Mouse (Mus musculus) liver, embryonic 14.5 days (tissue): Measurements from ENCODE around the gene 1700102P08Rik. TPM values are rescaled to one million over a fixed set of nuclear protein-coding genes. Genes with fewer than 3 reads are reported as not detected.

Experiments
- ATAC-seq: fragments of 200-750 bp; cut with Nextera tagmentation; 2 replicates; pipeline ENCODE4 v1.8.0; 2017; ENCODE audit warnings: moderate number of reproducible peaks, mild to moderate bottlenecking, moderate library complexity; ENCODE audit not compliant: insufficient read depth
- DNase-seq, 3 experiments: peaks; one replicate each; pipeline ENCODE4 v3.0.0-alpha.2; 2012 to 2013; ENCODE audit warnings: low read depth in 3 of 3, low spot score in 3 of 3
- H3K27ac ChIP-seq: fragments of 300-500 bp; sonication (generic); 2 replicates; pipeline ENCODE4 v1.5.1; 2014; ENCODE audit warnings: moderate library complexity, mild to moderate bottlenecking, control low read depth, inconsistent platforms
- H3K27me3 ChIP-seq: fragments of 300-500 bp; sonication (generic); 2 replicates; pipeline ENCODE4 v1.6.1; 2014; ENCODE audit warnings: mild to moderate bottlenecking, low read length, moderate library complexity; ENCODE audit not compliant: control insufficient read depth, insufficient read depth
- H3K36me3 ChIP-seq: fragments of 300-500 bp; sonication (generic); replicated peaks from 2 replicates; pipeline ENCODE4 v1.6.1; 2014; ENCODE audit warnings: low read depth; ENCODE audit not compliant: control insufficient read depth, insufficient read depth
- H3K4me1 ChIP-seq, 2 experiments: fragments of 200-500 bp in 1 of 2; fragments of 300-500 bp in 1 of 2; sonication (generic) in 1 of 2; replicated peaks; 2 replicates each; pipeline ENCODE4 v1.6.1; 2012 to 2014; ENCODE audit warnings: antibody characterized with exemption in 1 of 2, inconsistent platforms in 1 of 2, low read length in 1 of 2; ENCODE audit not compliant: control insufficient read depth in 2 of 2, insufficient read depth in 2 of 2
- H3K4me2 ChIP-seq: fragments of 300-500 bp; sonication (generic); 2 replicates; pipeline ENCODE4 v1.6.1; 2014; ENCODE audit warnings: low read depth, mild to moderate bottlenecking, control low read depth, moderate library complexity
- H3K4me3 ChIP-seq, 2 experiments: fragments of 200-500 bp in 1 of 2; fragments of 300-500 bp in 1 of 2; sonication (generic) in 1 of 2; 2 replicates each; pipeline ENCODE4 v1.5.1; 2012 to 2014; ENCODE audit warnings: low read depth in 2 of 2, low read length in 2 of 2, mild to moderate bottlenecking in 2 of 2, control low read depth in 1 of 2, inconsistent platforms in 1 of 2, moderate library complexity in 1 of 2; ENCODE audit not compliant: insufficient read depth in 1 of 2
- H3K9ac ChIP-seq: fragments of 300-500 bp; sonication (generic); replicated peaks from 2 replicates; pipeline ENCODE4 v1.6.1; 2014; ENCODE audit warnings: mild to moderate bottlenecking, control low read depth, moderate library complexity
- H3K9me3 ChIP-seq: fragments of 300-500 bp; sonication (generic); 2 replicates; pipeline ENCODE4 v1.6.1; 2016; ENCODE audit warnings: low read length, mixed read lengths; ENCODE audit not compliant: control insufficient read depth
- CTCF ChIP-seq: IDR thresholded peaks from 2 replicates; pipeline ENCODE4 v1.5.1; 2016; ENCODE audit warnings: antibody characterized with exemption, low read depth, control low read depth
- EP300 ChIP-seq: IDR thresholded peaks from 2 replicates; pipeline ENCODE4 v1.6.1; 2016; ENCODE audit warnings: antibody characterized with exemption, low read depth
- WGBS: fragments of 180-500 bp; shearing (Covaris S2); extraction: QIAGEN DNeasy Blood & Tissue Kit; methylation state at CpG from one replicate; pipeline ENCODE4 v1.1.7; 2014; ENCODE audit not compliant: insufficient replicate concordance; 5-methylcytosine and 5-hydroxymethylcytosine counted together
- polyA plus RNA-seq, 2 experiments: library from polyadenylated mRNA; depleted of rRNA in 1 of 2; stranded (reverse) in 1 of 2; unstranded in 1 of 2; fragments of >200 nt; fragmentation: Nextera tagmentation in 1 of 2; extraction: Ambion mirVana in 1 of 2; gene quantifications; 2 replicates each; pipeline versions ENCODE4 v1.2.1 to v1.2.3; 2012 to 2014

The 1700102P08Rik gene
- polyA plus RNA-seq, 2 experiments, result 0.49 to 0.52 TPM

GRCm38 (mm10) chr9:108379294-108379693 is 13.3 kb upstream of the 1700102P08Rik start:
- H3K36me3 ChIP-seq, result peaks cover 81% of the 10 kb centered on the region
- H3K9ac ChIP-seq, result no peak overlapping the region
- no peak overlapping the region for H3K27ac ChIP-seq
- no peaks in the 10 kb centered on the region for H3K27me3 ChIP-seq
- TF ChIP-seq EP300 (no peak), CTCF (no peak)
- no peak overlapping the region for H3K4me3 ChIP-seq
- ATAC-seq (no peak), DNase-seq (no peak)
- H3K4me2 ChIP-seq, result no peak overlapping the region
- 85% methylated on average over 4 of the region's 4 CpGs for WGBS
- H3K4me1 ChIP-seq, result no peaks in the 10 kb centered on the region
- H3K9me3 ChIP-seq, result no peaks in the 10 kb centered on the region

GRCm38 (mm10) chr9:108381382-108381781 is 11.2 kb upstream of the 1700102P08Rik start:
- H3K4me3 ChIP-seq, result no peak overlapping the region
- no peak overlapping the region for H3K4me2 ChIP-seq
- no peaks in the 10 kb centered on the region for H3K9me3 ChIP-seq
- 91% methylated on average over 9 of the region's 9 CpGs for WGBS
- DNase-seq (no peak), ATAC-seq (no peak)
- no peak overlapping the region for H3K9ac ChIP-seq
- TF ChIP-seq EP300 (no peak), CTCF (no peak)
- no peak overlapping the region for H3K27ac ChIP-seq
- peaks cover 84% of the 10 kb centered on the region for H3K36me3 ChIP-seq
- no peaks in the 10 kb centered on the region for H3K4me1 ChIP-seq
- H3K27me3 ChIP-seq, result no peaks in the 10 kb centered on the region

GRCm38 (mm10) chr9:108385006-108385405 is 7.6 kb upstream of the 1700102P08Rik start:
- DNase-seq (no peak), ATAC-seq (no peak)
- H3K36me3 ChIP-seq, result peaks cover 94% of the 10 kb centered on the region
- no peaks in the 10 kb centered on the region for H3K4me1 ChIP-seq
- 76% methylated on average over 7 of the region's 7 CpGs for WGBS
- no peak overlapping the region for H3K27ac ChIP-seq
- no peak overlapping the region for H3K4me2 ChIP-seq
- H3K9me3 ChIP-seq, result no peaks in the 10 kb centered on the region
- H3K4me3 ChIP-seq, result no peak overlapping the region
- TF ChIP-seq CTCF, result no peak
- no peak for TF ChIP-seq EP300
- H3K9ac ChIP-seq, result no peak overlapping the region
- no peaks in the 10 kb centered on the region for H3K27me3 ChIP-seq

- DNase-seq (no peak), ATAC-seq (no peak)
- TF ChIP-seq EP300, result no peak
- TF ChIP-seq CTCF, result no peak
- no peaks in the 10 kb centered on the region for H3K9me3 ChIP-seq
- H3K4me1 ChIP-seq, result no peaks in the 10 kb centered on the region
- no peak overlapping the region for H3K4me3 ChIP-seq
- no peak overlapping the region for H3K27ac ChIP-seq
- no peaks in the 10 kb centered on the region for H3K27me3 ChIP-seq
- H3K36me3 ChIP-seq, result peaks cover 90% of the 10 kb centered on the region
- no peak overlapping the region for H3K4me2 ChIP-seq
- 83% methylated on average over 4 of the region's 4 CpGs for WGBS
- no peak overlapping the region for H3K9ac ChIP-seq
Measured at GRCm38 (mm10) chr9:108386816-108387215, 5.8 kb upstream of the 1700102P08Rik start.

- ATAC-seq (no peak), DNase-seq (no peak)
- no peak overlapping the region for H3K9ac ChIP-seq
- TF ChIP-seq EP300, result no peak
- TF ChIP-seq CTCF, result no peak
- no peaks in the 10 kb centered on the region for H3K9me3 ChIP-seq
- no peaks in the 10 kb centered on the region for H3K27me3 ChIP-seq
- H3K36me3 ChIP-seq, result peaks cover 79% of the 10 kb centered on the region
- H3K4me3 ChIP-seq, result no peak overlapping the region
- no peak overlapping the region for H3K27ac ChIP-seq
- H3K4me1 ChIP-seq, result no peaks in the 10 kb centered on the region
- no peak overlapping the region for H3K4me2 ChIP-seq
- WGBS, result 89% methylated on average over 10 of the region's 10 CpGs
Measured at GRCm38 (mm10) chr9:108388601-108389000, 4.0 kb upstream of the 1700102P08Rik start.
